Mouse (Mus musculus): ENCODE data around the gene Gm3854.
A peak's percentile ranks its signal among the peaks of the same experiment; 100 is the strongest.

Gm3854 gene

GRCm38 (mm10) chr7:6386995-6387394 is 43.4 kb downstream of the Gm3854 start:
- no peak for DNase-seq (ENCODE audit: low read depth, low spot score)

DNA sequence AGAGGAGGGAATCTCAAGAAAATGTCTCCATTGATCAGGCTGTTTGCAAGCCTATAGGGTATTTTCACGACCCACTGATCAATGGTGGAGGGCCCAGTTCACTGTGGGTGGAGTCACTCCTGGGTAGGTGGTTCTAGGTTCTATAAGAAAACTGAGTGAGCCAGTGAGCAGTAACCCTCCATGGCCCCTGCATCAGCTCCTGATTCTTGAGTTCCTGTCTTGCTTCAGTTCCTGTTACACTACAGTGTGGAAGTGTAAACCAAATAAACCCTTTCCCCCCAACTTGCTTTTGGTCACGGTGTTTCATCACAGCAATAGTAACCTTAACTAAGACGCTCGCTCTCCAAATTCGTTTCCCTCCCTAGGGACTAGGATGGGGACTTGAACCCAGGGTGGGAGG is 45.4 kb downstream of the Gm3854 start:
- DNase-seq (ENCODE audit: low read depth, low spot score): no peak

GRCm38 (mm10) chr7:6389449-6389848 is 45.9 kb downstream of the Gm3854 start:
- DNase-seq (ENCODE audit: low read depth, low spot score): no peak

- DNase-seq (ENCODE audit: low read depth, low spot score): peak; percentile 55
Observed at GRCm38 (mm10) chr7:6397996-6398975, 54.7 kb downstream of the Gm3854 start, which contains the start of gene Smim17. Smim17 (plus strand) TSS chr7:6398715.
